Mouse (Mus musculus) midbrain, postnatal 0 days (tissue): Measurements from ENCODE around the gene Mob3b. TPM values are rescaled to one million over a fixed set of nuclear protein-coding genes. Genes with fewer than 3 reads are reported as not detected.

Source experiments
- ATAC-seq: fragments of 200-750 bp; cut with Nextera tagmentation; 2 replicates; pipeline ENCODE4 v1.8.0; 2017; ENCODE audit warnings: moderate number of reproducible peaks, mild to moderate bottlenecking, moderate TSS enrichment, moderate library complexity; ENCODE audit not compliant: low FRiP score
- DNase-seq: peaks from one replicate; pipeline ENCODE4 v3.0.0-alpha.2; 2015; ENCODE audit warnings: low spot score
- H3K27ac ChIP-seq: fragments of 300-500 bp; sonication (generic); 2 replicates; pipeline ENCODE4 v1.5.1; 2014; ENCODE audit warnings: low read depth, mild to moderate bottlenecking, low read length, mixed read lengths
- H3K27me3 ChIP-seq: fragments of 300-500 bp; sonication (generic); 2 replicates; pipeline ENCODE4 v1.6.1; 2014; ENCODE audit warnings: low read length, control low read depth, mixed read lengths; ENCODE audit not compliant: insufficient read depth
- H3K36me3 ChIP-seq: fragments of 300-500 bp; sonication (generic); 2 replicates; pipeline ENCODE4 v1.6.1; 2014; ENCODE audit warnings: low read length, control low read depth, mixed read lengths; ENCODE audit not compliant: insufficient read depth
- H3K4me1 ChIP-seq: fragments of 300-500 bp; sonication (generic); 2 replicates; pipeline ENCODE4 v1.6.1; 2014; ENCODE audit warnings: mild to moderate bottlenecking, control low read depth, antibody characterized with exemption, low read length, mixed read lengths; ENCODE audit not compliant: insufficient read depth
- H3K4me2 ChIP-seq: fragments of 300-500 bp; sonication (generic); 2 replicates; pipeline ENCODE4 v1.6.1; 2014; ENCODE audit warnings: low read depth, mild to moderate bottlenecking, low read length, mixed read lengths; ENCODE audit not compliant: poor library complexity, severe bottlenecking
- H3K4me3 ChIP-seq: fragments of 300-500 bp; sonication (generic); 2 replicates; pipeline ENCODE4 v1.5.1; 2014; ENCODE audit warnings: low read depth, mild to moderate bottlenecking, low read length, moderate library complexity
- H3K9ac ChIP-seq: fragments of 300-500 bp; sonication (generic); replicated peaks from 2 replicates; pipeline ENCODE4 v1.6.1; 2014; ENCODE audit warnings: mild to moderate bottlenecking, low read length, moderate library complexity, mixed read lengths; ENCODE audit not compliant: poor library complexity, severe bottlenecking
- H3K9me3 ChIP-seq: fragments of 300-500 bp; sonication (generic); 2 replicates; pipeline ENCODE4 v1.6.1; 2016; ENCODE audit warnings: low read length, control low read depth
- CTCF ChIP-seq: IDR thresholded peaks from 2 replicates; pipeline ENCODE4 v1.5.1; 2016; ENCODE audit warnings: antibody characterized with exemption, mild to moderate bottlenecking
- WGBS: fragments of 180-500 bp; shearing (Covaris S2); extraction: QIAGEN DNeasy Blood & Tissue Kit; methylation state at CpG from one replicate; pipeline ENCODE4 v1.1.7; 2014; 5-methylcytosine and 5-hydroxymethylcytosine counted together
- polyA plus RNA-seq: library from polyadenylated mRNA; unstranded; fragments of >200 nt; fragmentation: Nextera tagmentation; extraction: Ambion mirVana; gene quantifications from 2 replicates; pipeline ENCODE4 v1.2.1, GENCODE M21; 2015
- total RNA-seq: library from RNA; depleted of rRNA; stranded (reverse); fragments of >200 nt; gene quantifications from 2 replicates; pipeline ENCODE4 v1.2.3, GENCODE M21; 2014

The Mob3b gene
- total and polyA plus RNA-seq, 2 experiments from 2014 or later, result 0.77 to 1.6 TPM

DNA sequence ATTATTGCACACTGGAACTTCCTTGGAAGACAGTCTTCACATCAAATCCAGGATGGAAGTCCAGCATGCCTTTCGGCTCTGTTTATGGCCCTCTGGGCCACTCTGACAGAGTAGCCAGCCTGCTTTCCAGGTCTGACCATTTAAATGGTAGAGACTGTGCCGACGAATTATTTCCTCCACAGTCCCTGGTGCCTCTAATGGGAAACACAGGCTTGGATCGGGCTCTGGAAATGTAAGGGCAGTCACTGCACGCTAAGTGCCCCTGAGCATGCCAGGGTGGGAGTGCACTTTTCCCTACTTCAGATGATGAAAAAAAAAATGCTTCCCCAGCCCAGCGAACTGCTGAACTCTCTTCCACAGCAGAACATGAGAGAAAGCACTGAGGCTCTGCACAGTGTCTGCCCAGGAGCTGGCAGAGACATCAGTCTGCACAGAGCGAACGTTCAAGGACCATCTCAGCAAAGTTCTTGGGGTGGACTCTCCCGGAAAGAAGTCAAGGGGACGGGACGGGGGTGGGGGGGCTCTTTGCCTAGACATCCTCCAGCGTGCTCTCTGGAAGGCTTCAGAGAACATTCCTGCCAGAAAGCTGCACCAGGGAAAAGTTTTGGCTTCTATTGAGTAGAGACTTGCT, 13.7 kb downstream of the Mob3b start:
- H3K4me2 ChIP-seq, result no peak overlapping the region
- ATAC-seq (no peak), DNase-seq (no peak)
- H3K36me3 ChIP-seq, result no peaks in the 10 kb centered on the region
- H3K4me3 ChIP-seq, result no peak overlapping the region
- no peaks in the 10 kb centered on the region for H3K9me3 ChIP-seq
- no peak overlapping the region for H3K27ac ChIP-seq
- WGBS, result 80% methylated on average over 12 of the region's 12 CpGs
- no peaks in the 10 kb centered on the region for H3K4me1 ChIP-seq
- no peak overlapping the region for H3K9ac ChIP-seq
- H3K27me3 ChIP-seq, result no peaks in the 10 kb centered on the region
- TF ChIP-seq CTCF, result no peak

DNA sequence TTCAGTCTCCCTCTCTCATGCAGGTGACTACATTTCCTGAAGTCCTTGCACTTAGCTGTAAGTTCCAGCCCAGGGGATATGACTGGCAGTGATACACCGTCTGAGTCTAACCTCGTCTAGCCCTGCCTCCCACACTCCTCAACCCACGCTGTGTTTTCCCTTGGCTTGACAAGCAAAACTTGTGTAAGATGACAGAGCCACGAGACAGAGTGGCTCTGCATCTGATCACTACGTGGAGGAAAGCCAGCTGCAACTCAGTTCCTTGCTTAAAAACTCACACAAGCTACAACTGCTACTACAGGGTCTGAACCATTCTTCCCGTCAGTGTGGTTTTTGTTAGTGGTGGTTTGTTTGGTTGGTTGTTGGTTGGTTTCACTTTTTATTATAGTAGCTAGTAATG, 17.0 kb downstream of the Mob3b start:
- no peaks in the 10 kb centered on the region for H3K36me3 ChIP-seq
- no peak for TF ChIP-seq CTCF
- WGBS, result 89% methylated on average over 6 of the region's 6 CpGs
- no peaks in the 10 kb centered on the region for H3K9me3 ChIP-seq
- no peak overlapping the region for H3K9ac ChIP-seq
- no peak overlapping the region for H3K4me3 ChIP-seq
- no peak overlapping the region for H3K27ac ChIP-seq
- no peak for ATAC-seq
- DNase-seq, result no peak
- H3K4me2 ChIP-seq, result no peak overlapping the region
- no peaks in the 10 kb centered on the region for H3K27me3 ChIP-seq
- no peaks in the 10 kb centered on the region for H3K4me1 ChIP-seq

DNA sequence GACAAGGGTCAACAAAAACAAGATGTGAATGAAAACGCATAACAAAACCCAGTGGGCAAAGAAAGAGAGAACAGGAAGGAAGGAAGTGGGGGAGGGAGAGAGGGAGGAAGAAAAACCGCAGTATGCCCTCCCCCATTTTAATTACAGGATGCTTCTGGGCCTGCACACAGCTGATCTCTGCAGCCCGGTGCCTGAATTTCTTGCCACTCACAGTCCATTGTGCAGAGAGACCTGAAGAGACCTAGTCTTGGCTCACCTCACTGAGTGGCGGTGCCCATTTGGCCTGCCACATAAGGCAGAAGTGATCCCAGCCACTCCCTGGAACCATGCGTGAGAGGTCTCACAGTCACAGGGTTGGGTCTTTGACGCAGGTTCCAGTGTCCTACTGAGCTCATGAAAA, 19.2 kb downstream of the Mob3b start:
- DNase-seq (no peak), ATAC-seq (no peak)
- no peak overlapping the region for H3K4me3 ChIP-seq
- H3K27me3 ChIP-seq, result no peaks in the 10 kb centered on the region
- no peak overlapping the region for H3K27ac ChIP-seq
- no peaks in the 10 kb centered on the region for H3K4me1 ChIP-seq
- H3K4me2 ChIP-seq, result no peak overlapping the region
- TF ChIP-seq CTCF, result no peak
- H3K9me3 ChIP-seq, result no peaks in the 10 kb centered on the region
- no peaks in the 10 kb centered on the region for H3K36me3 ChIP-seq
- 54% methylated on average over 6 of the region's 6 CpGs for WGBS
- no peak overlapping the region for H3K9ac ChIP-seq

DNA sequence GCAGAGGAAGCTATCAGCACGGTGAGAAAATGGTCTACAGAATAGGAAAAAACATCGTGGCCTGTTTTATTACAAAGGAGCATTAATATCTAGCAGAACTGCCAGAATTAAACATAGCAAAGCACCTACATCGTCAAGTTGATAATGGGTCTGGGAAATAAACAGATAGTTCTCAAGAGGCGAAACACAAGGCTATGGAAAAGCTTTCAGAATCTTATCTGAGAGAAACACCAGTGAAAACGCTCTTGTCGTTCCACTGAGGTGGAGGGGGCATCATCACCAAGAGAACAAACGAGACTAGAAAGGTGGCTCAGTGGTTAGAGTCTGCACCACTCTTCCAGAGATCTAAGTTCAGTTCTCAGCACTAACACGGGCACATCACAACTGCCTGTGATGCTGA, 20.3 kb downstream of the Mob3b start:
- TF ChIP-seq CTCF, result no peak
- no peaks in the 10 kb centered on the region for H3K9me3 ChIP-seq
- no peak overlapping the region for H3K9ac ChIP-seq
- H3K27me3 ChIP-seq, result no peaks in the 10 kb centered on the region
- no peaks in the 10 kb centered on the region for H3K4me1 ChIP-seq
- H3K36me3 ChIP-seq, result no peaks in the 10 kb centered on the region
- 84% methylated on average over 8 of the region's 8 CpGs for WGBS
- H3K27ac ChIP-seq, result no peak overlapping the region
- ATAC-seq (no peak), DNase-seq (no peak)
- no peak overlapping the region for H3K4me3 ChIP-seq
- H3K4me2 ChIP-seq, result no peak overlapping the region

DNA sequence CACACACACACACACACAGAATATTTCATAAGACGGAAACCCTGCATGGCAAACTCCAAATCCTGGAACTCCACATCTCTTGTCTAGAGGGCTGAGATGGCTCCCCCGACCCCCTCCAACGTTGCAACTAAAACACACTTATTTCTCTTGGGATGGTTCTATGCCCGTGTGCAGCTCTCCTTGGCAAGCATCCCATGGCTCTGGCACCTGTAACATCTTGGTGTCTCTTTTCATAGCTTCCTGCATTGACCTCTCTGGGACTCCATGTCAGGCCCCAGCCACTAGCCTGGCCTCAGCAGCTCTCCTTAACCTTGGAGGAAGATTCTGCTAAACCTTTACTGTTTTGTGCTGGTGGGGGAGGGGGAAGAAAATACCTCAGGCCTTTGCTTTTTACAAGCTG, 21.5 kb downstream of the Mob3b start:
- DNase-seq, result no peak
- H3K4me3 ChIP-seq, result no peak overlapping the region
- H3K9ac ChIP-seq, result no peak overlapping the region
- ATAC-seq, result no peak
- WGBS, result 77% methylated on average over 4 of the region's 4 CpGs
- no peaks in the 10 kb centered on the region for H3K9me3 ChIP-seq
- no peak for TF ChIP-seq CTCF
- no peaks in the 10 kb centered on the region for H3K4me1 ChIP-seq
- H3K27ac ChIP-seq, result no peak overlapping the region
- no peaks in the 10 kb centered on the region for H3K36me3 ChIP-seq
- H3K27me3 ChIP-seq, result no peaks in the 10 kb centered on the region
- H3K4me2 ChIP-seq, result no peak overlapping the region

DNA sequence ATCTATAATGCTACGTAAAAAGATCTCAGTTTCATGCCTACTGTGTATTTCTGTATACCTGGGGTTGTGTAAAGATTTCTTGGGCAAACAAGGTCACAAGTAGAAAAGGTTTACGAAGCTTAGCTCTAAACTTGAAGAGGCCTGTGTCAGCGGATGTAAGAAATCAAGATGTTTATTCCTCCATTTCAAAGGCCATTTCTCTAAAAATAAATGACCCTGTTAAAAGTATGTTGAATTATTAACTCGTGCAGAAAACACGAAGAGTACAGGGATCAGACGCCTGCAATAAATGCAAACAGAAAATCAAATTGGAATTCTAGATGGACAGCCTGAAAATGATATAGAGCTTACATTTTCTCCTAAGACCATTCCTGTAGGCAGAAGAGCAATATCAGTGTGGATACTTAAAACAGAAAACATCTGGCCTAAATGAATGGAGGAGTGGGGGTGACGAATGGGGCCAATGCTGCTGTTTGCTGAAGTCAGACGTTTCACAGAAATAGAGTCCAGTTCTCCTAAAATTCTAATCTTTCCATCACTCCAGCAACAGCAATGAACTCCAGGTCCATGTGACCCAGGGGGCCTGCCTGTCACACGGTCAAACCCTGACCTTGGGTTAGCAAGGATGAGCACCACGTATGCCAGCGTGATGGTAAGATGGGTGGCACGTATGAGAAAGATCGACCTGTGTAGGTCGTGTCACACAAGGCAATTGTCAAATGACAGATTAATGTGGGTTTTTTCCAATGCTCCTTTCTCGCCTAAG, 22.3 kb downstream of the Mob3b start:
- ATAC-seq, result no peak
- no peak for DNase-seq

More for the DNA sequence above, 22.3 kb downstream of the Mob3b start:
- no peak for TF ChIP-seq CTCF
- Histone ChIP-seq H3K27ac (no peak overlapping the region), H3K4me1 (no peaks in the 10 kb centered on the region), H3K36me3 (no peaks in the 10 kb centered on the region), H3K9ac (no peak overlapping the region), H3K4me2 (no peak overlapping the region), H3K4me3 (no peak overlapping the region), H3K27me3 (no peaks in the 10 kb centered on the region), H3K9me3 (no peaks in the 10 kb centered on the region)
- 89% methylated on average over 15 of the region's 15 CpGs for WGBS
